Mouse (Mus musculus): ENCODE data around the gene Pappa. TPM values are rescaled to one million over a fixed set of nuclear protein-coding genes. Genes with fewer than 3 reads are reported as not detected.
A peak's percentile ranks its signal among the peaks of the same experiment; 100 is the strongest.

Gene Pappa
- total RNA-seq, 2 experiments from 2014 or later = 0.43 to 0.50 TPM

- intact Hi-C loops (cut with DNase I) = no loop called here
- no peak for DNase-seq
These were observed 130.1 kb downstream of the Pappa start for GRCm38 (mm10) chr4:65254073-65254472.

DNA sequence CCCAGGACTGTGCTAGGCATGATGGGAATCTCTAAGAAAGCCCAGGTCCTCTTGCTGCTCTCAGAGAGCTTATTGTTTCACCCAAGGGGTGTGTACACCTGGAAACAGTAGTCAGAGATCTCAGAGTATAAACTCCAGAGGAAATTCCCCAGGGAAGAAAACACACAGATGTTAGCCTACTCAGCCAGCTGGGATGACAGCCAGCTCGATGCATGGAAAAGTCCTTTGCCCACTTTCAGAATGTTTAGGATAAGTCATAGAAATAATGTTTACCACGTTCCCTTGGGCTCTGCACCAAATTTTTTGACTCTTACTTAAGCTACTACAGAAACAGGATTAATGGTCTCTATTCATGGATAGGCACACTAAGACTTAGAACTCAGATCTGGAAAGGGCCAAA, 143.1 kb downstream of the Pappa start:
- DNase-seq = no peak
- intact Hi-C loops (cut with DNase I) = no loop called here

DNA sequence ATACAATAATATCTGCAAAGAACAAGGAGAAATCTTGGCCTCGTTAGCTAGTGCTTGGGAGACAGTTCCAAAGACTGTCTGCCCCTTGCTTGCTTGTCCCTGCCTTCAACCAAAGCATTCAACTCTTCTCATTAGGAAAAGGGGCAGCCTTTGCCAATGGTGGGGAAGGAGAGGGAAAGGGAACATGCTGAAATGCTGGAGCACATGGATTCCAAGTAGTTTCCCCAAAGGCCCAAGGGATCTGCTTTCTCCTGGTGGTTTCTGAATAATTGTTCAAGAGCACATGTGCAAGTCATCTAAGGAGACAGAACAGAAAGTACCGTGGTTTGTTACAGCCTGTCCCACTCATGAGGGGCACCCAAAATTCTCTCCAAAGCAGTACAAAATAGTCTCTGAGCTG, 146.0 kb downstream of the Pappa start:
- DNase-seq = peak in 1 of 2 experiments; percentile 2
- intact Hi-C loops (cut with DNase I) = no loop called here

DNA sequence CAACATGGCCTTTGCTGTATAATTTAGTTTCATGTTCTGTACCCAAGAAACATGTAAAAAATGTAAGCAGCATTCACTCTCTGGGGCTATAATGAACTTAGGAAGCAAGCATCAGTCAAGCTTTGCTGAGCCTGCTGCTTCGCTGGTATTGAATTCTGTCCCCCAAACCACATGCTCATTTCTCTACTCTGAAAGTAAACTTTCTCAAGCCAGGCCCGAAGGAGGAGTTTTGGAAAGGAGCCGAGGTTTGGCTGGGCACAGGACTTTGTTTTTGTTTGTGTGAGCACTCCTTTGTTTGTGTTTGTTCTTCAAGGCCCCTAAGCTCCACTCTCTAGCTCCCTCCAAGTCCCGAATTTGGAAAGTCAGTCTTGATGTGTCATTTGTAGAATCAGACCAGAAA, 148.3 kb downstream of the Pappa start:
- DNase-seq = no peak
- intact Hi-C loops (cut with DNase I) = no loop called here

GRCm38 (mm10) chr4:65273299-65273851, 149.4 kb downstream of the Pappa start:
- intact Hi-C loops (cut with DNase I) = no loop called here
- no peak for DNase-seq

DNA sequence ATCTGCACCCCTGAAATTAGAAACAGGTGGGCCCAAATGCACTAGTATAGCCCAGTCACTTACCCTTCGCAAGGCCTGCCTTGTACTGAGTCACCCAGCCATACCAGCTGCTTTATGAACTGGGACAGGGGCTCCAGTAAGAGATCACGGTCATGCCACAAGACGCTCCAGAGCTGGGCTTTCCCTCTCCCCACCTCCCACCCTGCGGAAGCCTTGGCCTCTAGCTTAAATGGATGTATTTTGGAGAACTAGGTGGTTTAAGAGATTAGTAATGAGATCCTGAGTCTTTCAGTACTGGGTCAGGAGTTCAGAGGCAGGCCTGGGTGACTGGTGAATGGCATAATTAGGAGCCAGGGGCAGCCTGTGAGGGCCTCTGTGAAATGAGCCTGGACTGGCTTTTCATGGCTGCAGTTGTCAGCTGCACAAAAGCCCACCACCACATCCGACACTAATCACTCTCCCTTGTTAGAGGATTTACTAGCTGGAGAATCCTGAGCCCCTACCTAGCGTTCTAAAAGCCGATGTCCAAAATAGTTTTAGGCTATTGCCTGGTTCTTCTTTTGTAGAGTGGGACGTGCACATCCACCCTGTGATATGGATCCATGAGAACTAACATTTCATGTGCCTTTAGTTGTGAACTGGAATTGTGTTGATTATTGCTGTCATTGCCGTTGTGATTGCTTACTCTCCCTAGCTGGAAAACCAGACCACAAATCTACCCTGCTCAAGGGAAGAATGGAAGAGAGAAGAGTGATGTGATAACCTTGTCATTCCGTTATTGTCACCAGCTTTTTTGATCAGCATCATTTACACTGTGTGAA, 154.7 kb downstream of the Pappa start:
- intact Hi-C loops (cut with DNase I) = no loop called here
- DNase-seq = no peak

- DNase-seq = no peak
- intact Hi-C loops (cut with DNase I) = no loop called here
These were observed 155.3 kb downstream of the Pappa start for GRCm38 (mm10) chr4:65279272-65279653.

GRCm38 (mm10) chr4:65279979-65280677, 156.2 kb downstream of the Pappa start:
- intact Hi-C loops (cut with DNase I) = no loop called here
- DNase-seq = no peak

GRCm38 (mm10) chr4:65280888-65281287, 156.9 kb downstream of the Pappa start:
- intact Hi-C loops (cut with DNase I) = no loop called here
- DNase-seq = no peak

DNA sequence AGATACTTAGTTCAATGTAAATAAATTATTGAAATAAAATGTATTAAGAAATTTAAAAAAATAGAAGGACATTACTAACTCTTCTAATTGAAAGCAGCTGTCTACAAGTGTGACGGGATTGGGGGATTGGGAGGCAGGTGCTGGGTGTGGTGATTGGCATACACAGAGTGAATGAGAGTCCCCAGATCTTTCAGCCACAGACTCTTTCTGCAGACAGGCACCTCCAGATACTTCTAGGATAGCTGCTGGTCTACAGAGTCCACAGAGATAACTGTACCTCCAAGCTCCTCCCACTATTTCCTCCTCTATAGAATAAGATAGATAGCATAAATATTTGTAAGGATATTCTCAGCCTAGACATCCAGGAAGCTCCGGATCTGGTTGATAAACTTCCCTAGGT, 159.6 kb downstream of the Pappa start:
- intact Hi-C loops (cut with DNase I) = no loop called here
- DNase-seq = no peak

GRCm38 (mm10) chr4:65285165-65285564, 161.2 kb downstream of the Pappa start:
- intact Hi-C loops (cut with DNase I) = no loop called here
- no peak for DNase-seq

DNA sequence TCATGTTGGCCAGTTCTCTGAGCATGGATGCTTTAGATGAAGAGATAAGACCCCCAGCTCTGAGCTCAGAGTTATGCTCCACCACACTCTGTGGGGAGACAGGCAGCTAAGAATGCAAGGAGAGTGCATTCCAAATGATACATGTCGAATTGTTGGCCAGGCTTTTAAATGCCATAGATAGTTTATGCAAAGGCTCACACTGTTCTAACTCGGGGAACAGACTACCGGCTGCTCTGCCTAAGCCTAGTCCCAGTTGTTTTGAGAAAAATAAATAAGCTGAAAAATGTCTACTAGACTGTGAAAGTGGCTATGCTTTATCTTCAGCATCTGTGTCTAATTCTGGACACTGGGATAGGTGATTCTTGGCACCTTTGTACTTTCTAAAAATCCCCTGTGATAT, 165.3 kb downstream of the Pappa start:
- DNase-seq = no peak
- intact Hi-C loops (cut with DNase I) = no loop called here

- intact Hi-C loops (cut with DNase I) = no loop called here
- no peak for DNase-seq
These were observed 171.8 kb downstream of the Pappa start for GRCm38 (mm10) chr4:65295741-65296140.

- DNase-seq = no peak
- intact Hi-C loops (cut with DNase I) = no loop called here
These were observed 172.5 kb downstream of the Pappa start for GRCm38 (mm10) chr4:65296356-65296967.

GRCm38 (mm10) chr4:65296968-65297499, 173.1 kb downstream of the Pappa start:
- intact Hi-C loops (cut with DNase I) = no loop called here

DNA sequence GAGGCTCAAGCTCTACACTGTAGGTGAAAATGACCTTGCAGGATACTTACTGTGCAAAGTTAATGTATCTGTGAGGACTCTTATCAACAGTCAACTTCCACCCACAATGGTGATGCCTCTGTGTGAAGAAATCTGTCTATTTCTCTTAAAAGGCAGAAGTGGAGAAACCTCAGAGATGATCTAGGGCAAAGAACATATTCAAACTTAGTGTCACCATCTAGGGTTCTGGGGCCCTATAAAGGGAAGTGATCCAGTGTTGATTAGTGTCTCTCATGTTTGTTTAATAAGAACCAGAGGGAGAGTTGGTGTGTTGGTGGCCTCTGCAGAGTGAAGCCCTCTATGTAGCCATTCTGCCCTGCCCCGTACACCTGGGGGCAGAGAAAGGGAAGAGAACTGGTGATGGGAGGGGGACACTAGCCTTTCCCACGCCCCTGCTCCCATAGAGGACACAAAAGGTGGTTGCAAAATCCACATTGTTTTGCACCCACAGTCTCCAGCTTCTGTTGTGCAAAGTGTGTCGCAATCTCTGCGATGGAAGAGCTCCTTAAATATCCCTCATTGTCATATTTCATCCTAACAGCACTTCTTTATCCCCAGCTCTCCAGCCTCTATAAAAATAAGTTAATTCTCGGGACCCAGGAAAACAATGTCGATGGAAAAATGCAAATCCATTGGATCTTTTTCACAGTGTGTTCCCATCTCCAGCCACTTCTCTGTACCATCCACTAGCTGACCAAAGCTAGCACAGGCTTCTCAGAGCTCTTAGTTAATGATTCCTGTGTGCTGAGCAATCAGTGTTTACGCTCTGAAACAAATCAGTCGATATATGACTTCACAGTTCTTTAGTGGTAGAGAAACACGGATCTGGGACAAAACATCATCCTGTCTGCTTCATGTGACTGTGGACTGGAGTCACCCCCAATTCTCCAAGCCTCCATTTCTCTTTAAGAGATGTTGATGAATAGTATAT, 174.5 kb downstream of the Pappa start:
- intact Hi-C loops (cut with DNase I) = no loop called here
- no peak for DNase-seq

More at GRCm38 (mm10) chr4:65296968-65297499, 173.1 kb downstream of the Pappa start:
- DNase-seq = no peak

GRCm38 (mm10) chr4:65299365-65299764, 175.4 kb downstream of the Pappa start:
- no peak for DNase-seq
- intact Hi-C loops (cut with DNase I) = no loop called here

- intact Hi-C loops (cut with DNase I) = no loop called here
- DNase-seq = no peak
These were observed 176.5 kb downstream of the Pappa start for GRCm38 (mm10) chr4:65300431-65300830.

DNA sequence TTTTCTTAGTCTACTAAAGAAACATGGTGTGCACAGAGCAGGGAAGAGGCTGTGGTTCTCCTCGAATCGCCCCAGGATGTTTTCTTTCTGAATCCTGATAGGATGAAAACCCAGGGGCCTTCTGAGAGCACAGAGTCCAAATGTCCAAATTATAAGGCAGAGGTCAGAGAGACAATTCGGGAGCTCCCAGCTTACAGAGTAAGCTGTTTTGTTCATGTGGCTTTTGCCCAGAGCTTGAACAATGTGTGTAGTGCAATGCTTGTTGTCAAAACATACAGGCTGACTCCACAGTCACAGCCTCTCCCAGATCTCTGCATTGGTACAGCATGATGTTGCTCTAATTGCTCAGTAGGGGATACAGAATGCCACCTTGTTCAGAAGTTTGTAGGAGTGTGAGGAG, 178.7 kb downstream of the Pappa start:
- DNase-seq = no peak
- intact Hi-C loops (cut with DNase I) = no loop called here

All from heart, postnatal 36 days (tissue).